Mouse (Mus musculus) erythroid progenitor cell, adult 5-6 weeks (primary cell): ENCODE measurements around the gene Vtcn1. TPM values are rescaled to one million over a fixed set of nuclear protein-coding genes. Genes with fewer than 3 reads are reported as not detected.

Source experiments
- ATAC-seq: replicated peaks from 2 replicates; pipeline ENCODE4 v1.8.0; 2016; ENCODE audit warnings: moderate number of reproducible peaks, mild to moderate bottlenecking, moderate TSS enrichment, inconsistent platforms; ENCODE audit not compliant: poor library complexity, low FRiP score, severe bottlenecking
- total RNA-seq, 2 experiments: library from RNA; stranded (forward) in 1 of 2; stranded (reverse) in 1 of 2; fragments of 150-400 nt in 1 of 2; fragments of 186-747, 209-891 nt in 1 of 2; gene quantifications; 2 replicates each; pipeline versions ENCODE4 v1.2.3 to v1.2.4; 2015 to 2017; ENCODE audit warnings: low replicate concordance in 2 of 2

Gene Vtcn1
- total RNA-seq, 2 experiments from 2014 or later: not detected

DNA sequence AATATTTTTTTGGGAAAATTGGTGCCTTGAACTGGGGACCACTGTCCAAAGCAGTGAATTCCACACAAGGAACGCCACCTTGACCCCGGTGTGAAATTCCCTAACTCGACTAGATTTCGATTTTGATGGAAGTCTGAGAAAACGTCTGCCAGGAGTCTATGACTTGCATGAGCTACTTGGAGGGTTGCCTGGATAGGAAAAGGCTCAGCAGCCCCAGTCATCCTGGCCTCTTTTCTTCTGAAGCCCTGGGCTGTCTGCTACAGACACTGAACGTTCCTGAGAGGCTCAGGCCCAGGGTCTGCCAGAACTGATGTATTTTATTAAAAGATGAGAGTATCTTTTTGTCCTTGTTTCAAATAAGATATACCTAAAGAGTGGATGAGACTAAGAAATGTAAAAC, 25.2 kb downstream of the Vtcn1 start:
- ATAC-seq: no peak

DNA sequence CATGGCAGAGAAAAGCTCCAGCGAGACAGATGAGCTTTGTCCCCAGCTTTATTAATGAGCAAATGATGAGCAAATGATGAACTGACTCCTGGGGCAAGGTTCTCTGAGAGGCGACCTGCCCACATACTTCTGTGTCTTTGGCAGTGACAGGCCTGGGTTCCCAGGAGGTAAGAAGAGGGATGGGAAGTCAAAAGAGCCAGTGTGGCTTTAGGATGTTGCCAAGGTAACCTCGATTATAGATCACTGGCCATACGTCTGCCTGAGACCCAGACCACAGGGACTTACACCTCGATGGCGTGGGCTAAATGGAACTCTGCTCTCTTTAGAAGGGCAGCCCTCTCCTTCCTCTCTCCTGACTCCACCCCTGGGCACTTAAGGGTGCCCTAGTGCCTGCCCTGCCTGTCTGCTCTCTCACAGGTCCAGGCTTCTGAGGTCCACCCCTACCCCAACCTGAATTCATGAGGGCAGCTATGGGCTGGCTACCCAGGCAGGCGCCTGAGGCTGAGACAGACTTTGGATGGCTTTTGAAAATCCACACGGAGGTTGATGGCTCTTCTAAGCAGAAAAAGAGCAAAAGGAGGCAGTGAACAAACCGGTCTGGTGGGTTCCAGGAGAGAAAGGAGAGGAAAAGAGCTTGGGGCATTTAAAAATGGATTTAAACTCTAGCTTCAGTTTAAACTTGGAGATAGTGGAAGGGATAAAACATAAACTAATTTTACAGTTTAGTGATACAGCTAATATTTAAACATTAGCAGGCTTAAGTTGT, 31.0 kb downstream of the Vtcn1 start:
- ATAC-seq: no peak

DNA sequence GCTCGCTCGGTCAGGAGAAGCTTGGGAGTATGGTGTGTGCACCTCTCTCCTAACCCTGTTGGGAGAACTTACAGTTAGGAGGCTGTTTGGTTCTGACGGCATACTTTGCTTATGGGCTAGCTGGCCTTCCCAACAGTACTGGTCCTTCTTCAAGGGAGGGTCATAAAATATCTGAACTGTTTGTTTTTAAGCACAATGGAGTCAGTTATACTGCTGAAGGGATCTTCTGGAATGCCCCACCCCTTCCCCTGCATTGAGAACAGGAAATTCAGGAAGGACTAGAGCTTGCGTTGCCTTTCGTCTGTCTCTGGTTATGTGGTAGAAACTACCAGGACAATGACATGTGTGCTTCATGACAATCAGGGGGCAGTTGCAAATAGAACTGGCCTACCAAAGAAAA, 31.9 kb downstream of the Vtcn1 start:
- ATAC-seq: no peak

DNA sequence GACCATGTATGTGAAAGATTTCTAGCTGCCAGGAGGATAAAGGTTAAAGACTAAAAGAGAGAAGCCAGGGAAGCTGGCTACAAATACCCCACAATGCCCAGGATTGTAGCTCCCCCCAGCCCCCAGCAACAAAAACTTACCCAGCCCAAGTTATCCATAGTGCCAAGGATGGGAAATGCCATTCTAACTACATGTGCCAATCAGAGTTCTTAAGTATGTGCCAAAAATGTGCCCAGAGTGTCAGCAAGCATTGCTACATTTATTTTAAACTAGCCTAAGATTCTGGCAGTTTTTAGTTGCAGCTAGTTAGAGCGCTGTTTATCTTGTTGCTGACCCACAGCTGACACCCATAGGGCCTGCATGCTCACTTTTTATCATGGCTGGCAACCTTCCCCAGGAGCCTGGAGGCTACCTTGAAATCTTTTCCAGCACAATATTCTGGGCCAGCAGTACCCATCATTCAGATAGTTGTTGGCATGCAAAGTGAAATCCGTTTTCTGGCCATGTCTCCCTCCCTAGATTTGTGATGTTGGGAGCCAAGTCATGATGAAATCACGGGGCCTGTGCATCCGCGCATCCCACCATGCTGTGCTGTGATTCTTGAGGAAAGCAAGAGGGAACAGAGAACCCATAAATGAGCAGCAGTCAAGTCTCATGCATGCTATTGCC, 33.2 kb downstream of the Vtcn1 start:
- ATAC-seq: no peak

DNA sequence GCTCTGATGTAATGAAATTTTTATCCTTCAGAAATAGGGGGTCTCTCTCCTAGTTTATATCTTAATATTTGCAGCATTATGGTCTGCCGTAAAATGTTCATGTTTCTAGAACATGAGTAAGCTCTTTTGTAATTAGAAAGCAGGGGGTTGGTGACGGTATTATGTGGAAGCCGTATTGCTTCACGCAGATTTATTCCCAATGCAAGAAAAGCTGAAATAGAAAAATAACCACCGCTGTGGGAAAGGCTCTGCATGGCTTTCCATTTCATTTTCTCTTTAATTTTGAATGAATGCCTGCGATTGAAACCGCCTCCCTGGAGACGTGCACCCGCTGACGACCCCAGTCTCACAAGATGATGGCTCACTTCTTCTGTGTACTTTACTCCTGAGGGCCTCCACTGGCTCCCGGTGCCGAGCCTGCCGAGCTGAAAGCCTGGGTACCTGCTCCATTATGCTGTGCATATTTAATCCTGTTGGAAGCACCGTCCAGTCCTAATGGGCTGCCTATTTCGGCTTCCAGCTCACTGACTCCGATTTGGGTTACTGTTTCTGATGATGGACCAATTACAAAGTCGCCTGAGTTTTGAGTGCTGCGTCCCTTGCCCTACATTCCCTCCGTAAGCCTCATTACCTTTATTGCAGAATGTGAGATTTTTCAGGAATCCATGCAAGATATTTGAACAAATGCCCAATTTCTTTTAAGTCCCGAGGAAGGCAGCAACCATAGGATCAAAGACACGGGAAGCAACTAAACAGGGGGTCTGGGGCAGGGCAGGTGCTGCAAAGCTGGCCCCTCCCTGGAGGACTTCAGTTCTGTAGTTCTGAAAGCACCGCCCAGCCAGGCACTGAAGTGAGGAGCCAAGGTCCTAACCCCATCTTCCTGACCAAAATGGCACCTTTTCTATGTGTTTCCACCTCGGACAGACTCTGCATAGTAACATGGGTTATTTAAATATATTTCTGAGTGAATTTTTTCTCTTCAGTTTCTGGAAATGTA, 36.3 kb downstream of the Vtcn1 start:
- no peak for ATAC-seq

DNA sequence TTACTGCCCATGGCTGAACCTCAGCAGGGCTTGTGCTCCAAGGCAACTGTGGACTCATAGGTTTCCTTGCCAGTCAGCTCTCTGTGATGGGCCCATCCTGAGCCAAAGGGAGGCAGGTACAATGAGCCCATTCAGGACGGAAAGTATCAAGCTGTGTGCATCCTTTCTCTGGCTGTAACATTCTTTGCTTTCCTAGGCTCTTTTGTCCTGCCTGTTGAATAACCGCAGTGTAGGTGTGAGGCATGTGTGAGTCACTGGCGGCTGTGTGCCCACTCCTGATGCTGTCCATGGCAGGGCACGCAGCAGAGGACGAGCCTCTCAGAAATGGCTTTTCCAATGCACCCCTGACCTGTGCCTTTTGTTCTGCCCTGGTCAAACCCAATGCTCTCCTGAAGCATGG, 41.7 kb downstream of the Vtcn1 start:
- ATAC-seq: no peak

DNA sequence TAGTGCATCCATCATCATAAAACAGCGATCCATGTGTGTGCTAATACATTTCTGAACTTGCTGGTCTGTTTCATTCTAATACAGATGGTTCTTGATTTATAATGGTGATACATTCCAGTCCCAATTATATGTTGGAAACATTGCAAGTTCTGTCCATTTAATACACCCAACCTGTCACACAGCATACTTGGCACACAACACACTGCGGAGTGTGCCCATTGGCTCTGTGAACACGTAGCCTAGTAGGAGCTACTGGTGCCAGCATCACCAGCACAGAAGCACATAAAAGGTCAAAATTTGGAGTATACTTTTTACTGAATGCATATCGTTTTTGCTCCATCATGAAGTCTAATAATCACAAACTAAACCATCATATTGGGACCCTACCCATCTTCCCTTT, 51.8 kb downstream of the Vtcn1 start:
- ATAC-seq: no peak

DNA sequence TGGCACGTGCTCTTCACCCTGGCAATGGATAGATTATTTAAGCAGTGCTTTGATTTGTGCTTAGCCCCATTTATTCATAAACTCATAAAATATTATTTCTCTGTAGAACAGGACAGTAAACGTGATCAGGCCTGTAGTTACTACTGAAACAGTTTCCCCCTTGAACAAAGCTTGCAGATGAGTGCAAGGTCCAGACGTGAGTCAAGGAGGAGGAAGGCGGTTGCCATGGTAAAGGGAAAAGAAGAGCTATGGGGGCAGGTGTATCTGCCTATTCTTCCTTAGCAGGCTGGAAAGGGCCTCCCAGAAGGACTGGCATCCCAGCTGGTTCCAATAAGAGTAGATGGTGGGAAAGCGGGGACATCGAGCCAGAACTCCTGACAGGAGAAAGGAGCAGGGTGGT, 56.1 kb downstream of the Vtcn1 start:
- ATAC-seq: no peak

DNA sequence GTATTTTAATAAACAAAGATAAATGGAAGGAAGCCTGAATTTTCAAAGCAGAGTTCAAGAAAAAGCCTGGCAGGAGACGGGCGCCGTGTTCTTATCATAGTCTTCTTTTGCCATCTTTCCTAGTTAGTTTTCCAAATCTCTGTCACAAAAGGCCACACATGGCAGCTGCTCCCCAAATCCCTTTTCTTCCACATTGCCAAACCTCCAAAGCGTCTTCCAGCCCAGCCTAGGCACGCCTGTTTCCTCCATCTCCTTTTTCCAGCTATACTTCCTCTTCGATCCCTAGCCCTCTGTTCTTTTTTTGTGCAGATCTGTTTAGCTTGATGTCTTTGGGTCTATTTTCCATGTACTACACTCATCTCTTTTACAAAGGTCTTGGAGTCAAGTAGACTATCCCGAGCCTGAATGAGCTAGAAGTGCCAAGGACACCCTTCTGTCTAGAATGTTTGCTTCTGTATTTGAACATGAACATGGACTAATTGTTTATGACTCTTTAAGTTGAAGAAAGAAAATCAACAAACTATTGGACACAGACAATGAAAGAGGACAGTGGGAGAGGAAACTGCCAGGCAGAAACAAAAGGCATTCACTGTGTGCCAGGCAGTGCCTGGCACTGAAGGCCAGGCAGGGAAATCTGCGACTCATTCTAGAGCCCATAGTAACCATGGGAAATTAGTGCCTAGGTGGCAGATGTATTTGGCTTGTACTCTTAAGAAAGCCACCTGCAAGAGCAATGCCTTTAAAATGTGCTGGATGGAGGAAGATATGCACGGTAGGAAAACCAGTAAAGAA, 56.8 kb downstream of the Vtcn1 start:
- no peak for ATAC-seq

DNA sequence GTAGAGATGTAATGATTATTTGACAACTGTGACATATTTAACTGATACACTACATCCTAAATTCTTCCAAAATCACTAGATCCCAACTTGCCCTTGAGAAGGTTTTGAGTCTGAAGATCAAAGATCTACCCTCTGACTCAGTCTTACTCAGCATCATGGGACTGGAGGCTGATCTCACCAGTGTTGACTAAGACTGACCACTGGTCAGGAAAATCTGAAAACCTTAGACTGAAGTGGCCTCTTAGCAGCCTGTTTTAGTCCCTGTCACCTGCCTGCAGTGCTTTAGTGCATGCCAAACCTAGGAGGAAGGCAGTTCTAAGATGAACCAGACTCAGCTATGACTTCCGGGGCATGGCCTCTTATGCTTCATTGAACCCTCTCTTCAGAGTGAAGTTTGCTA, 64.0 kb downstream of the Vtcn1 start:
- ATAC-seq: no peak

DNA sequence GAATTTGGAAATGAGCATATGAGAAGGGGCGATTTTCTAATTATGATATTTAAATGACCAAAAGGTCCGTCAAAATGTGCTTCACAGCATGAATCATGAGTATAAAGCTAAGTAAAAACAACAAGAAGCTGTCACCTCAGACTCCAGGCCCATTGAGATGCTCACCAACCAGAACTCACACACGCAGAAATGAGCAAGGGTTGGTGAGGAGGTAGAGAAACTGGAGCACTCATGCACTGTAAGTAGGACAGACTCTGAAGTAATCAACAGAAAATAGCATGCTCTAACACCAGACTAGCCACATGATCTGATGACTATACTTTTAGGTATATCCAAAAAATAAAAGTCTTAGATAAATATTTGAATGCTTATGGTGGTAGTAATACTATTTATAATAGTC, 65.1 kb downstream of the Vtcn1 start:
- ATAC-seq: no peak

DNA sequence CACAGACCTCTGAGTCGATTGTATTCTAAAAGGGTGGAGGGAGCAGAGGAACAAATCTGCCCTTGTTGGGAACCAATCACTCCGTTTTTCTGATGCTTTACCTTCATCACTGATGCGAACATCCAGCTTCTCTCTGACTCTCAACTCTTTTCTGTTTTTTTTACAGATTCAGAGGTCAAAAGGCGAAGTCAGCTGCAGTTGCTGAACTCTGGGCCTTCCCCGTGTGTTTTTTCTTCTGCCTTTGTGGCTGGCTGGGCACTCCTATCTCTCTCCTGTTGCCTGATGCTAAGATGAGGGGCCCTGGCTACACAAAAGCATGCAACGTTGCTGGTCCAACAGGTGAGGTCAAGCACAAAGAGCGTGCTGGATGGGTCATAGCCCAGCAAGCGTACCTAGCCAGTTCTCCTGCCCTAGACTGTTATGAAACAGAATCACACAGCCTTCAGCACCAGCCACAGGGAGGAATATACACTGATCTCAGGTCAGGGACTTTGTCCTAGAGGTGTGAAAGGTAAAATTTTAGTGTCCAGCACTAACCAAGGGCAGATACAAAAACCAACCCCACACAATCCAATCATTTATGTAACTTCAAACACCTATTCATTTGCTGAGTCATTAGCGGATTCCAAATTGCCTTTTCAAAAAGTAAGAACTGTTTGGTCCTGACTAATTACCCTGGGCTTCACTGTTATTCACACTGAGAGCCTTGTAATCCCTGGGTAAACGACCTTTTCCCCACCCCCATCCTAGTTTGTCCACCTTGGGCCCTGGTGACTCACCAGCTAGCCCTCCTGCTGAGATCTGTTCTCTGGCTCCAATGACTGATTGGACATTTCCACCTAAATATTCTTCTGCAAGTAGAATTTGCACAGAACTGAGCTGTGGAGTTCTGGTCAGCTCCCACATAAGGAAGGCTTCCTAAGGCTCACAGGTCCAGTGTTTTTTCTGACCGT, 67.4 kb downstream of the Vtcn1 start:
- no peak for ATAC-seq

DNA sequence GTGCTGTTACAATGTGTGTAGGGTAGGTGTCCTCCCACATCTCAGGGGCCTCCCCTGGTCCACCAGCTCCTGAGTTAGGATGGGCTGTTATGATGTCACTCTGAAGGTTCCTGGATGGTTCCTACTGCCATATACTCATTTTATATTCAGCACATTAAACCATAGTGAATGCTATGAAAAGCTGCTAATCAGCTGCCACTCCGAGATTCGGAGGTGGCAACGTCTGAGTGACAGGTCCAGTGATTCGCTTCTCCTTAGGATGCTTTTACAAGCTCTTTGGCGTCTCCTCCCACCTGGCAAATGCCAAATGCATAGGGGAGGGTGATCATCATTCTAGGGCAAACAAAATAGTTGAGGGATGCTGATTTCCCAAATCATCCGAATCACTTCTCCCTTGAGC, 70.2 kb downstream of the Vtcn1 start:
- ATAC-seq: no peak

DNA sequence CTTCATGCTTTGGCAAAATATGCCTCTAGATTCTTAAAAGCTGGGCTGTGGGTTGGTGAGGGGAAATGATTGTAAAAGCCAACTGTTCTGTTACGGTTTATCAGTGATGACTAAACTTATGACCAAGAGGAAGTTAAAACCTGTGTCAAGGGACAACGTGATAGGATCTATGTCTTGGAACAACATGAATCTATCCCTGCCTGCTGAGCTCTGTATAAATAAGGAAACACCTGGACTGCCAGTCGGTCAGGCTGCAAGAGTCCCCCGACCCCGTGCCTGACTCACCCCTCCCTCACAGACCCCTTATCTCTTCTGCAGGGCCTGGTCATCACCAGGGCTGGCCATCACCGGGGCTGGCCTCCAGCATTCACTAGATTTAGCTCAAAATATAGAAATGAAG, 80.9 kb downstream of the Vtcn1 start:
- ATAC-seq: no peak

DNA sequence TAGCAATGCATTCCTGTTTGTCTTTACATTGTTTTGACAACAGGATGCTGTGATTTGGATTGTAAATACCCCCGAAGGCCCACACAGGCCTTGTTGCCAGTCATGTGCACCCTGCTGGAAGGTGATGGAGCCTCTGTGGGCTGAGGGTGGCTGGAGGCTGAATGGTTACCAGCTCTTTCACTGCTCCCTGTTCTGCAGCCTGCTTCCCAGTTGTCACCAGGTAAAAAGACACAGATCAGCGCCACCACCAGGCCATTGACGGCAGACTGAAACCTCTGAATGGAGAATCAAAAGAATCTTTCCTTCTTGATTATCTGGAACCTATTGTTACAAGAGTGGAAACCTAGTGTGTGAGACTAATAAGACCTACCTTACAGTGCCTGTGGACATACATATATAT, 81.7 kb downstream of the Vtcn1 start:
- no peak for ATAC-seq

DNA sequence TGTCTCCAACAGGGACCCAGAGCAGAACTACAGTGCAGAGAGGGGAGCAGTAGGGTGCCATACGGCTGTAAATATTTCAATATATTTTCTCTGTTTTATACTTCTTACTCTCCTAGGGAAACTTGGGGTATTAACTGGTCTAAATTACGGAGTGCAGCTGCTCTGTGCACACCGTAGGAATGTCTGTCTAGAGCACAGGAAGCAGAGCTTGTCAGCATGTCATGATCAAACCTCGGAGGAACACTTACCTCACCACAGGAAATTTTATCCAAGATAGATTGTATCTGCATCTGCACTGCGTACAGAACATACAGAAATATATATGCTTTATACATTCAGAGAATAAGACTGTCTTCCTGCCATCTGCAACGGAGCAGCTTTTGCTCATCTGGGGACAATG, 83.3 kb downstream of the Vtcn1 start:
- ATAC-seq: no peak

DNA sequence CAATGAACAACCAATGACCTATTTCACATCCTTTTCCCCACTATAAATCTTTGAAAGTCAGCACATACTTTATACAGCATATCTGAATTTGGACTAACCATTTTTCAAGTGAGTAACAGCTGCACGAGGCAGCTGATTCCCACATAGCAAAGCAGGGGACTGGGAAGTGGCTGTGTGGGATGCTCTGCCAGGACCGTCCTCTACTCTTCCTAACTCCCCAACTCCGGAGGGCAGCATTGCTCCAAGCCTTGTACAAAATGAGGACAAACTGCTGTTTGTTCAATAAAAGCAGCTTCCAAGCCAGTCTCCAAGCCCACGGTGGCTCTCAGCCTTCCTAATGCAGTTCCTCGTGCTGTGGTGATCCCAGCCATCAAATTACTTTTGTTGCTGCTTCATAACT, 85.4 kb downstream of the Vtcn1 start:
- ATAC-seq: no peak

DNA sequence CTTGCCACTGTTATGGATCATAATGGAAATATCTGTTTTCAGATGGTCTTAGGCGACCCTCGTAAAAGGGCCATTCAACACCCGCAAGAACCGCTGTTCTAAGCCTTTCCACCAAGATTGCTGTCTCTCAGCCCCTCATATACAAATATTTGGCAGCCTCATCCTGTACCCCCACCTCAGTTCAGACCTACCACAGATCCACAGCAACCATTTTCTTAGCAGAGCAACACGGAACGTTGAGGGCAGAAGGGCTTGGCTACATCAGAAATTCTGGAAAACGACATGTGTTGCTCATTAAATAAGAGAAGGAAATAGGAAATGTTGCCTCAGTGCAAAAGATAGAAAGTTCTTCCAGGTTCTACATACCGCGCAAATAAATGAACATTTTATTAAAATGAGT, 85.8 kb downstream of the Vtcn1 start:
- ATAC-seq: no peak
